Mouse (Mus musculus) forebrain, embryonic 12.5 days (tissue): Measurements from ENCODE around the gene Helz2. TPM values are rescaled to one million over a fixed set of nuclear protein-coding genes. Genes with fewer than 3 reads are reported as not detected.

Experiments used
- ATAC-seq: fragments of 200-750 bp; cut with Nextera tagmentation; 2 replicates; pipeline ENCODE4 v1.8.0; 2017; ENCODE audit warnings: moderate TSS enrichment; ENCODE audit not compliant: low FRiP score
- H3K27ac ChIP-seq: fragments of 300-500 bp; sonication (generic); 2 replicates; pipeline ENCODE4 v1.5.1; 2016; ENCODE audit warnings: mild to moderate bottlenecking
- H3K27me3 ChIP-seq: fragments of 300-500 bp; sonication (generic); 2 replicates; pipeline ENCODE4 v1.6.1; 2016; ENCODE audit warnings: mild to moderate bottlenecking
- H3K36me3 ChIP-seq: fragments of 300-500 bp; sonication (generic); replicated peaks from 2 replicates; pipeline ENCODE4 v1.6.1; 2016; ENCODE audit warnings: mild to moderate bottlenecking
- H3K4me1 ChIP-seq: fragments of 300-500 bp; sonication (generic); 2 replicates; pipeline ENCODE4 v1.6.1; 2016
- H3K4me2 ChIP-seq: fragments of 300-500 bp; sonication (generic); 2 replicates; pipeline ENCODE4 v1.6.1; 2016; ENCODE audit warnings: mild to moderate bottlenecking, moderate library complexity
- H3K4me3 ChIP-seq: fragments of 300-500 bp; sonication (generic); replicated peaks from 2 replicates; pipeline ENCODE4 v1.5.1; 2016; ENCODE audit warnings: mild to moderate bottlenecking
- H3K9ac ChIP-seq: fragments of 300-500 bp; sonication (generic); 2 replicates; pipeline ENCODE4 v1.6.1; 2016; ENCODE audit warnings: mild to moderate bottlenecking
- H3K9me3 ChIP-seq: fragments of 300-500 bp; sonication (generic); 2 replicates; pipeline ENCODE4 v1.6.1; 2016
- WGBS: fragments of 180-500 bp; shearing (Covaris S2); methylation state at CpG from one replicate; pipeline ENCODE4 v1.1.7; 2016; 5-methylcytosine and 5-hydroxymethylcytosine counted together
- polyA plus RNA-seq: library from polyadenylated mRNA; unstranded; fragments of >200 nt; fragmentation: Nextera tagmentation; extraction: Ambion mirVana; gene quantifications from 2 replicates; pipeline ENCODE4 v1.2.1, GENCODE M21; 2016

Helz2 gene
- polyA plus RNA-seq, 1 experiment from 2014 or later: 0.47 TPM

GRCm38 (mm10) chr2:181266839-181267238 is 25.0 kb upstream of the Helz2 start:
- H3K36me3 ChIP-seq: peaks cover 65% of the 10 kb centered on the region
- WGBS: 96% methylated on average over 2 of the region's 2 CpGs
- H3K27ac ChIP-seq: no peak overlapping the region
- no peak overlapping the region for H3K9ac ChIP-seq
- H3K27me3 ChIP-seq: no peaks in the 10 kb centered on the region
- ATAC-seq: no peak
- H3K4me3 ChIP-seq: no peak overlapping the region
- no peaks in the 10 kb centered on the region for H3K4me1 ChIP-seq
- no peak overlapping the region for H3K4me2 ChIP-seq
- no peaks in the 10 kb centered on the region for H3K9me3 ChIP-seq

GRCm38 (mm10) chr2:181253248-181253647 is 11.4 kb upstream of the Helz2 start:
- Histone ChIP-seq H3K4me3 (no peak overlapping the region), H3K9ac (no peak overlapping the region), H3K4me2 (no peak overlapping the region), H3K27me3 (no peaks in the 10 kb centered on the region), H3K36me3 (peaks cover 67% of the 10 kb centered on the region), H3K27ac (no peak overlapping the region), H3K9me3 (no peaks in the 10 kb centered on the region), H3K4me1 (no peaks in the 10 kb centered on the region)
- no peak for ATAC-seq
- 61% methylated on average over 1 of the region's 1 CpGs for WGBS

GRCm38 (mm10) chr2:181251841-181252240 is 10.0 kb upstream of the Helz2 start:
- Histone ChIP-seq H3K27ac (no peak overlapping the region), H3K36me3 (peaks cover 55% of the 10 kb centered on the region), H3K4me2 (no peak overlapping the region), H3K4me1 (no peaks in the 10 kb centered on the region), H3K4me3 (no peak overlapping the region), H3K9ac (no peak overlapping the region), H3K9me3 (no peaks in the 10 kb centered on the region), H3K27me3 (no peaks in the 10 kb centered on the region)
- WGBS: 80% methylated on average over 1 of the region's 1 CpGs
- no peak for ATAC-seq

GRCm38 (mm10) chr2:181249217-181249616 is 7.4 kb upstream of the Helz2 start:
- no peak overlapping the region for H3K4me2 ChIP-seq
- H3K27me3 ChIP-seq: no peaks in the 10 kb centered on the region
- no peak overlapping the region for H3K9ac ChIP-seq
- WGBS: 91% methylated on average over 10 of the region's 10 CpGs
- no peaks in the 10 kb centered on the region for H3K4me1 ChIP-seq
- peaks cover 33% of the 10 kb centered on the region for H3K36me3 ChIP-seq
- no peak overlapping the region for H3K27ac ChIP-seq
- ATAC-seq: no peak
- no peaks in the 10 kb centered on the region for H3K9me3 ChIP-seq
- H3K4me3 ChIP-seq: no peak overlapping the region

- 0 out of 2 replicates have a peak, but pooled peaks cover 4% of the 10 kb centered on the region for H3K27me3 ChIP-seq
- 19% methylated on average over 2 of the region's 2 CpGs for WGBS
- no peak for ATAC-seq
- H3K9ac ChIP-seq: no peak overlapping the region
- no peaks in the 10 kb centered on the region for H3K9me3 ChIP-seq
- no peaks in the 10 kb centered on the region for H3K36me3 ChIP-seq
- no peak overlapping the region for H3K27ac ChIP-seq
- H3K4me2 ChIP-seq: no peak overlapping the region
- H3K4me1 ChIP-seq: 0 out of 2 replicates have a peak, but pooled peaks cover 4% of the 10 kb centered on the region
- no peak overlapping the region for H3K4me3 ChIP-seq
These were observed 3.2 kb upstream of the Helz2 start for GRCm38 (mm10) chr2:181245031-181245430.

- H3K27ac ChIP-seq: no peak overlapping the region
- no peak overlapping the region for H3K4me2 ChIP-seq
- no peaks in the 10 kb centered on the region for H3K9me3 ChIP-seq
- no peak overlapping the region for H3K4me3 ChIP-seq
- H3K27me3 ChIP-seq: 0 out of 2 replicates have a peak, but pooled peaks cover 4% of the 10 kb centered on the region
- H3K4me1 ChIP-seq: 0 out of 2 replicates have a peak, but pooled peaks cover 4% of the 10 kb centered on the region
- no peaks in the 10 kb centered on the region for H3K36me3 ChIP-seq
- WGBS: 36% methylated on average over 11 of the region's 11 CpGs
- ATAC-seq: no peak
- no peak overlapping the region for H3K9ac ChIP-seq
These were observed 2.0 kb upstream of the Helz2 start for GRCm38 (mm10) chr2:181243706-181244394.

- no peaks in the 10 kb centered on the region for H3K36me3 ChIP-seq
- H3K4me2 ChIP-seq: no peak overlapping the region; the same call in 1 of the 2 replicates
- H3K27me3 ChIP-seq: 0 out of 2 replicates have a peak, but pooled peaks cover 4% of the 10 kb centered on the region
- no peak overlapping the region for H3K27ac ChIP-seq
- H3K9ac ChIP-seq: no peak overlapping the region
- 78% methylated on average over 3 of the region's 3 CpGs for WGBS
- H3K9me3 ChIP-seq: no peaks in the 10 kb centered on the region
- no peak overlapping the region for H3K4me3 ChIP-seq
- ATAC-seq: no peak
- 0 out of 2 replicates have a peak, but pooled peaks cover 4% of the 10 kb centered on the region for H3K4me1 ChIP-seq
These were observed 463 bp upstream of the Helz2 start for GRCm38 (mm10) chr2:181242314-181242665.

GRCm38 (mm10) chr2:181240806-181241440 is 904 bp downstream of the Helz2 start:
- Histone ChIP-seq H3K27me3 (0 out of 2 replicates have a peak, but pooled peaks cover 4% of the 10 kb centered on the region), H3K9me3 (no peaks in the 10 kb centered on the region), H3K4me2 (no peak overlapping the region), H3K4me1 (0 out of 2 replicates have a peak, but pooled peaks cover 4% of the 10 kb centered on the region), H3K36me3 (no peaks in the 10 kb centered on the region), H3K4me3 (no peak overlapping the region), H3K9ac (no peak overlapping the region), H3K27ac (no peak overlapping the region)
- no peak for ATAC-seq
- 92% methylated on average over 13 of the region's 13 CpGs for WGBS

- Histone ChIP-seq H3K9me3 (no peaks in the 10 kb centered on the region), H3K27ac (no peak overlapping the region), H3K4me1 (0 out of 2 replicates have a peak, but pooled peaks cover 4% of the 10 kb centered on the region), H3K27me3 (0 out of 2 replicates have a peak, but pooled peaks cover 4% of the 10 kb centered on the region), H3K4me3 (no peak overlapping the region), H3K4me2 (no peak overlapping the region), H3K9ac (no peak overlapping the region), H3K36me3 (no peaks in the 10 kb centered on the region)
- ATAC-seq: no peak
- 89% methylated on average over 9 of the region's 9 CpGs for WGBS
These were observed 2.6 kb downstream of the Helz2 start for GRCm38 (mm10) chr2:181239261-181239660.

- no peaks in the 10 kb centered on the region for H3K36me3 ChIP-seq
- 78% methylated on average over 2 of the region's 2 CpGs for WGBS
- no peak overlapping the region for H3K27ac ChIP-seq
- no peak overlapping the region for H3K9ac ChIP-seq
- no peak overlapping the region for H3K4me2 ChIP-seq
- no peak overlapping the region for H3K4me3 ChIP-seq
- no peak for ATAC-seq
- H3K27me3 ChIP-seq: 0 out of 2 replicates have a peak, but pooled peaks cover 4% of the 10 kb centered on the region
- H3K4me1 ChIP-seq: 0 out of 2 replicates have a peak, but pooled peaks cover 4% of the 10 kb centered on the region
- no peaks in the 10 kb centered on the region for H3K9me3 ChIP-seq
These were observed 3.0 kb downstream of the Helz2 start for GRCm38 (mm10) chr2:181238861-181239260.

- 0 out of 2 replicates have a peak, but pooled peaks cover 4% of the 10 kb centered on the region for H3K27me3 ChIP-seq
- H3K4me1 ChIP-seq: 0 out of 2 replicates have a peak, but pooled peaks cover 4% of the 10 kb centered on the region
- no peak overlapping the region for H3K4me3 ChIP-seq
- H3K27ac ChIP-seq: no peak overlapping the region
- H3K36me3 ChIP-seq: no peaks in the 10 kb centered on the region
- no peaks in the 10 kb centered on the region for H3K9me3 ChIP-seq
- no peak overlapping the region for H3K9ac ChIP-seq
- 76% methylated on average over 10 of the region's 10 CpGs for WGBS
- H3K4me2 ChIP-seq: no peak overlapping the region
- ATAC-seq: no peak
These were observed 3.7 kb downstream of the Helz2 start for GRCm38 (mm10) chr2:181238091-181238610.

GRCm38 (mm10) chr2:181237251-181238014 is 4.4 kb downstream of the Helz2 start:
- WGBS: 91% methylated on average over 17 of the region's 17 CpGs
- H3K4me2 ChIP-seq: no peak overlapping the region
- no peak for ATAC-seq
- H3K36me3 ChIP-seq: no peaks in the 10 kb centered on the region
- H3K9me3 ChIP-seq: no peaks in the 10 kb centered on the region
- H3K4me3 ChIP-seq: no peak overlapping the region
- H3K27me3 ChIP-seq: 0 out of 2 replicates have a peak, but pooled peaks cover 4% of the 10 kb centered on the region
- H3K9ac ChIP-seq: no peak overlapping the region
- H3K4me1 ChIP-seq: 0 out of 2 replicates have a peak, but pooled peaks cover 4% of the 10 kb centered on the region
- H3K27ac ChIP-seq: no peak overlapping the region
